Mouse (Mus musculus): ENCODE measurements around the gene Rasal1. TPM values are rescaled to one million over a fixed set of nuclear protein-coding genes. Genes with fewer than 3 reads are reported as not detected.

Gene Rasal1
- polyA plus RNA-seq, 1 experiment from 2014 or later: 0.39 TPM

GRCm38 (mm10) chr5:120611416-120611815 is 37.2 kb upstream of the Rasal1 start:
- ATAC-seq (replicated peaks; ENCODE audit: low FRiP score, low read depth): no peak
- 43% methylated on average over 8 of the region's 8 CpGs for WGBS
- H3K27me3 ChIP-seq (ENCODE audit: insufficient read depth, low read length): no peaks in the 10 kb centered on the region

GRCm38 (mm10) chr5:120612442-120612821 is 36.2 kb upstream of the Rasal1 start, which contains the start of the genes Rita1 and Ddx54:
Rita1 (minus strand) TSS chr5:120612589.
Ddx54 (plus strand) TSS chr5:120612739.
- no peaks in the 10 kb centered on the region for H3K27me3 ChIP-seq (ENCODE audit: insufficient read depth, low read length)
- H3K4me2 ChIP-seq (ENCODE audit: low read length): peak within 1 kb of the TSS; percentile 92
- no peaks in the 10 kb centered on the region for H3K9me3 ChIP-seq (replicated peaks; ENCODE audit: low read length)
- 0 out of 2 replicates have a peak, but pooled peaks cover 8% of the 10 kb centered on the region for H3K36me3 ChIP-seq (ENCODE audit: insufficient read depth, low read length)
- DNase-seq (ENCODE audit: low spot score): peak; percentile 99
- H3K9ac ChIP-seq (ENCODE audit: low read depth, low read length): peak within 1 kb of the TSS; percentile 70
- peak within 1 kb of the TSS; percentile 59 for H3K4me3 ChIP-seq (replicated peaks; ENCODE audit: low read depth, low read length)
- ATAC-seq (replicated peaks; ENCODE audit: low FRiP score, low read depth): peak; percentile 87
- H3K4me1 ChIP-seq (replicated peaks; ENCODE audit: insufficient read depth, low read length): peaks cover 11% of the 10 kb centered on the region; the same call in 1 of the 2 replicates
- WGBS: 1% methylated on average over 22 of the region's 22 CpGs
- no peak for TF ChIP-seq CTCF (IDR thresholded peaks at IDR 0.05; ENCODE audit: low read depth)
- H3K27ac ChIP-seq: peak within 1 kb of the TSS; percentile 85

More at GRCm38 (mm10) chr5:120611416-120611815, 37.2 kb upstream of the Rasal1 start:
- H3K9ac ChIP-seq (ENCODE audit: low read depth, low read length): peak overlapping the region; percentile 69
- H3K4me3 ChIP-seq (replicated peaks; ENCODE audit: low read depth, low read length): peak overlapping the region; percentile 59
- peaks cover 11% of the 10 kb centered on the region; the same call in 1 of the 2 replicates for H3K4me1 ChIP-seq (replicated peaks; ENCODE audit: insufficient read depth, low read length)
- peak overlapping the region; percentile 92 for H3K4me2 ChIP-seq (ENCODE audit: low read length)
- no peaks in the 10 kb centered on the region for H3K9me3 ChIP-seq (replicated peaks; ENCODE audit: low read length)
- no peak for DNase-seq (ENCODE audit: low spot score)
- no peaks in the 10 kb centered on the region for H3K36me3 ChIP-seq (ENCODE audit: insufficient read depth, low read length)
- no peak for TF ChIP-seq CTCF (IDR thresholded peaks at IDR 0.05; ENCODE audit: low read depth)
- H3K27ac ChIP-seq: no peak overlapping the region

- TF ChIP-seq CTCF (IDR thresholded peaks at IDR 0.05; ENCODE audit: low read depth): peak; percentile 8; the same call in 1 of the 2 replicates
- H3K27ac ChIP-seq: peak overlapping the region; percentile 85
Measured at GRCm38 (mm10) chr5:120612822-120613604, 35.6 kb upstream of the Rasal1 start.

GRCm38 (mm10) chr5:120615903-120616302 is 32.7 kb upstream of the Rasal1 start:
- no peak for ATAC-seq (replicated peaks; ENCODE audit: low FRiP score, low read depth)
- H3K4me1 ChIP-seq (replicated peaks; ENCODE audit: insufficient read depth, low read length): peaks cover 11% of the 10 kb centered on the region; the same call in 1 of the 2 replicates
- DNase-seq (ENCODE audit: low spot score): no peak
- no peak overlapping the region for H3K27ac ChIP-seq
- H3K36me3 ChIP-seq (ENCODE audit: insufficient read depth, low read length): peaks cover 40% of the 10 kb centered on the region
- TF ChIP-seq CTCF (IDR thresholded peaks at IDR 0.05; ENCODE audit: low read depth): peak; percentile 65
- no peak overlapping the region for H3K4me3 ChIP-seq (replicated peaks; ENCODE audit: low read depth, low read length)
- H3K4me2 ChIP-seq (ENCODE audit: low read length): no peak overlapping the region
- 96% methylated on average over 4 of the region's 4 CpGs for WGBS
- H3K27me3 ChIP-seq (ENCODE audit: insufficient read depth, low read length): no peaks in the 10 kb centered on the region
- H3K9ac ChIP-seq (ENCODE audit: low read depth, low read length): no peak overlapping the region
- H3K9me3 ChIP-seq (replicated peaks; ENCODE audit: low read length): no peaks in the 10 kb centered on the region

More at GRCm38 (mm10) chr5:120612822-120613604, 35.6 kb upstream of the Rasal1 start:
- ATAC-seq (replicated peaks; ENCODE audit: low FRiP score, low read depth) (peak; percentile 92), DNase-seq (ENCODE audit: low spot score) (peak; percentile 100)
- H3K9me3 ChIP-seq (replicated peaks; ENCODE audit: low read length): no peaks in the 10 kb centered on the region
- peak overlapping the region; percentile 59 for H3K4me3 ChIP-seq (replicated peaks; ENCODE audit: low read depth, low read length)
- H3K36me3 ChIP-seq (ENCODE audit: insufficient read depth, low read length): peaks cover 13% of the 10 kb centered on the region; the same call in 1 of the 2 replicates
- peaks cover 11% of the 10 kb centered on the region; the same call in 1 of the 2 replicates for H3K4me1 ChIP-seq (replicated peaks; ENCODE audit: insufficient read depth, low read length)
- no peaks in the 10 kb centered on the region for H3K27me3 ChIP-seq (ENCODE audit: insufficient read depth, low read length)
- WGBS: under 1% methylated on average over 69 of the region's 69 CpGs
- H3K9ac ChIP-seq (ENCODE audit: low read depth, low read length): peak overlapping the region; percentile 70
- peak overlapping the region; percentile 92 for H3K4me2 ChIP-seq (ENCODE audit: low read length)

- H3K4me2 ChIP-seq (ENCODE audit: low read length): no peak overlapping the region
- DNase-seq (ENCODE audit: low spot score) (no peak), ATAC-seq (replicated peaks; ENCODE audit: low FRiP score, low read depth) (no peak)
- H3K27ac ChIP-seq: no peak overlapping the region
- no peak for TF ChIP-seq CTCF (IDR thresholded peaks at IDR 0.05; ENCODE audit: low read depth)
- peaks cover 63% of the 10 kb centered on the region for H3K36me3 ChIP-seq (ENCODE audit: insufficient read depth, low read length)
- 0 out of 2 replicates have a peak, but pooled peaks cover 2% of the 10 kb centered on the region for H3K4me1 ChIP-seq (replicated peaks; ENCODE audit: insufficient read depth, low read length)
- 86% methylated on average over 12 of the region's 12 CpGs for WGBS
- no peak overlapping the region for H3K4me3 ChIP-seq (replicated peaks; ENCODE audit: low read depth, low read length)
- H3K27me3 ChIP-seq (ENCODE audit: insufficient read depth, low read length): no peaks in the 10 kb centered on the region
- H3K9me3 ChIP-seq (replicated peaks; ENCODE audit: low read length): no peaks in the 10 kb centered on the region
- no peak overlapping the region for H3K9ac ChIP-seq (ENCODE audit: low read depth, low read length)
Measured at GRCm38 (mm10) chr5:120618778-120619177, 29.8 kb upstream of the Rasal1 start.

GRCm38 (mm10) chr5:120619201-120619600 is 29.4 kb upstream of the Rasal1 start:
- Histone ChIP-seq H3K4me1 (replicated peaks; ENCODE audit: insufficient read depth, low read length) (no peaks in the 10 kb centered on the region), H3K9ac (ENCODE audit: low read depth, low read length) (no peak overlapping the region), H3K9me3 (replicated peaks; ENCODE audit: low read length) (no peaks in the 10 kb centered on the region), H3K27me3 (ENCODE audit: insufficient read depth, low read length) (no peaks in the 10 kb centered on the region), H3K27ac (no peak overlapping the region), H3K36me3 (ENCODE audit: insufficient read depth, low read length) (peaks cover 67% of the 10 kb centered on the region), H3K4me3 (replicated peaks; ENCODE audit: low read depth, low read length) (no peak overlapping the region), H3K4me2 (ENCODE audit: low read length) (no peak overlapping the region)
- no peak for ATAC-seq (replicated peaks; ENCODE audit: low FRiP score, low read depth)
- TF ChIP-seq CTCF (IDR thresholded peaks at IDR 0.05; ENCODE audit: low read depth): peak; percentile 84
- peak; percentile 43 for DNase-seq (ENCODE audit: low spot score)
- WGBS: 21% methylated on average over 5 of the region's 5 CpGs
